21 mouse cellular contexts compared by ENCODE assay signal in genomic region chr12:47406131-47406530, GRCm38 (mm10).
A peak's percentile ranks its signal among the peaks of the same experiment; 100 is the strongest.
DNase-seq lines count a peak whose midpoint lies in the region; ATAC-seq and TF ChIP-seq lines count a peak whose summit lies in the region.
"Had no signal": no experiment of that assay in that cellular context is flagged by ENCODE, and none has a peak within 500 bp of the region (broad histone marks: within the 10 kb centered on the region; RNA-seq: fewer than 3 reads in every experiment).

No protein-coding gene starts in this region.

- H3K27me3 ChIP-seq in lung, embryonic 14.5 days (ENCODE audit: insufficient read depth, low read length): no peaks in the 10 kb centered on the region
- no peaks in the 10 kb centered on the region for H3K27me3 ChIP-seq in kidney, embryonic 16.5 days (ENCODE audit: insufficient read depth, low read length)
- H3K27me3 ChIP-seq: CH12.LX; embryonic facial prominence, embryonic 13.5 days; hindbrain, embryonic 13.5 days; stomach, embryonic 15.5 days had no signal

- DNase-seq in adrenal gland, adult 2 months: peak; percentile 22
- DNase-seq in adrenal gland, postnatal 36 days: no peak
- DNase-seq in gastrocnemius, adult 2 months: no peak
- DNase-seq in gastrocnemius, postnatal 36 days: no peak
- peak; percentile 5 for DNase-seq in lung, embryonic 14.5 days
- no peak for DNase-seq in lung, postnatal 14 days
- DNase-seq in lung, postnatal 36 days: peak; percentile 48
- DNase-seq: cerebellum, adult 18-20 months; cerebellum, postnatal 10 days; heart, postnatal 36 days; kidney, postnatal 25 days; liver; midbrain, embryonic 14.5 days had no signal

- no peak overlapping the region for H3K9ac ChIP-seq in lung, embryonic 14.5 days
- no peak overlapping the region for H3K9ac ChIP-seq in kidney, embryonic 16.5 days (replicated peaks; ENCODE audit: low read length)
- H3K9ac ChIP-seq: embryonic facial prominence, embryonic 13.5 days; hindbrain, embryonic 13.5 days; stomach, embryonic 15.5 days had no signal

- no peak overlapping the region for H3K4me3 ChIP-seq in gastrocnemius, adult 2 months
- H3K4me3 ChIP-seq in lung, embryonic 14.5 days (ENCODE audit: low read depth, low read length): no peak overlapping the region
- no peak overlapping the region for H3K4me3 ChIP-seq in kidney, embryonic 16.5 days (ENCODE audit: low read length)
- H3K4me3 ChIP-seq: embryonic facial prominence, embryonic 13.5 days; hindbrain, embryonic 13.5 days; stomach, embryonic 15.5 days had no signal

- H3K27ac ChIP-seq in gastrocnemius, adult 2 months: peak overlapping the region; percentile 63
- H3K27ac ChIP-seq in lung, embryonic 14.5 days (ENCODE audit: low read depth): no peak overlapping the region
- H3K27ac ChIP-seq in kidney, embryonic 16.5 days (ENCODE audit: low read length): no peak overlapping the region
- H3K27ac ChIP-seq: embryonic facial prominence, embryonic 13.5 days; hindbrain, embryonic 13.5 days; stomach, embryonic 15.5 days had no signal

- no peak for TF ChIP-seq CTCF in gastrocnemius, adult 2 months (IDR thresholded peaks at IDR 0.05)
- no peak for TF ChIP-seq CTCF in lung, embryonic 14.5 days (IDR thresholded peaks at IDR 0.05; ENCODE audit: low read depth)

- no peak overlapping the region for H3K4me2 ChIP-seq in lung, embryonic 14.5 days
- no peak overlapping the region for H3K4me2 ChIP-seq in kidney, embryonic 16.5 days (replicated peaks; ENCODE audit: low read depth, low read length)
- H3K4me2 ChIP-seq: embryonic facial prominence, embryonic 13.5 days; heart, embryonic 11.5 days; hindbrain, embryonic 13.5 days; stomach, embryonic 15.5 days had no signal

- 81% methylated on average over 2 of the region's 2 CpGs for WGBS in lung, embryonic 14.5 days
- WGBS in kidney, embryonic 16.5 days: 92% methylated on average over 2 of the region's 2 CpGs

- H3K4me1 ChIP-seq in lung, embryonic 14.5 days (ENCODE audit: insufficient read depth): no peaks in the 10 kb centered on the region
- no peaks in the 10 kb centered on the region for H3K4me1 ChIP-seq in kidney, embryonic 16.5 days (ENCODE audit: insufficient read depth, low read length)
- H3K4me1 ChIP-seq: embryonic facial prominence, embryonic 13.5 days; hindbrain, embryonic 13.5 days; stomach, embryonic 15.5 days had no signal

- H3K9me3 ChIP-seq in lung, embryonic 14.5 days (ENCODE audit: low read depth, low read length): no peaks in the 10 kb centered on the region
- no peaks in the 10 kb centered on the region for H3K9me3 ChIP-seq in kidney, embryonic 16.5 days (ENCODE audit: low read length)
- H3K9me3 ChIP-seq: embryonic facial prominence, embryonic 13.5 days; hindbrain, embryonic 13.5 days; stomach, embryonic 15.5 days had no signal

- H3K36me3 ChIP-seq in lung, embryonic 14.5 days (ENCODE audit: insufficient read depth): no peaks in the 10 kb centered on the region
- no peaks in the 10 kb centered on the region for H3K36me3 ChIP-seq in kidney, embryonic 16.5 days (ENCODE audit: insufficient read depth, low read length)
- H3K36me3 ChIP-seq: embryonic facial prominence, embryonic 13.5 days; hindbrain, embryonic 13.5 days; stomach, embryonic 15.5 days had no signal

- intact Hi-C loops in gastrocnemius, adult 2 months (cut with DNase I): no loop called here
- intact Hi-C loops in gastrocnemius, postnatal 36 days (cut with DNase I): no loop called here

- no peak for ATAC-seq in lung, embryonic 14.5 days (ENCODE audit: insufficient read depth)
- no peak for ATAC-seq in kidney, embryonic 16.5 days (ENCODE audit: low FRiP score, low TSS enrichment)
- ATAC-seq: forebrain, embryonic 16.5 days; intestine, postnatal 0 days had no signal

Comparison
In these comparisons a context has a peak if more than half of its experiments do, and no peak if none do; other contexts are left out.
1. DNase-seq: peak in adrenal gland, adult 2 months (single experiment), lung, embryonic 14.5 days (single experiment) and lung, postnatal 36 days (single experiment); none in adrenal gland, postnatal 36 days (0 of 2), gastrocnemius, adult 2 months (single experiment), gastrocnemius, postnatal 36 days (0 of 2) and lung, postnatal 14 days (single experiment).